Mouse (Mus musculus): ENCODE measurements at regions not wholly inside any gene's neighbourhood (a gene's known extent, or its start where the extent isn't known, plus 50 kb on each side); places are given as distances from the start of the nearest gene placed in this dataset.
A peak's percentile ranks its signal among the peaks of the same experiment; 100 is the strongest.

- intact Hi-C loops (cut with DNase I) = no loop called here
- no peak for DNase-seq (ENCODE audit: extremely low spot score in 1 of 2, low spot score in 2 of 2)
Measured at GRCm38 (mm10) chrX:161487691-161488090, 200.4 kb downstream of the Gm15262 start.

- no peak for DNase-seq (ENCODE audit: extremely low spot score in 1 of 2, low spot score in 2 of 2)
- intact Hi-C loops (cut with DNase I) = no loop called here
Measured at GRCm38 (mm10) chrX:161511341-161511740, 205.5 kb upstream of the Rai2 start.

DNA sequence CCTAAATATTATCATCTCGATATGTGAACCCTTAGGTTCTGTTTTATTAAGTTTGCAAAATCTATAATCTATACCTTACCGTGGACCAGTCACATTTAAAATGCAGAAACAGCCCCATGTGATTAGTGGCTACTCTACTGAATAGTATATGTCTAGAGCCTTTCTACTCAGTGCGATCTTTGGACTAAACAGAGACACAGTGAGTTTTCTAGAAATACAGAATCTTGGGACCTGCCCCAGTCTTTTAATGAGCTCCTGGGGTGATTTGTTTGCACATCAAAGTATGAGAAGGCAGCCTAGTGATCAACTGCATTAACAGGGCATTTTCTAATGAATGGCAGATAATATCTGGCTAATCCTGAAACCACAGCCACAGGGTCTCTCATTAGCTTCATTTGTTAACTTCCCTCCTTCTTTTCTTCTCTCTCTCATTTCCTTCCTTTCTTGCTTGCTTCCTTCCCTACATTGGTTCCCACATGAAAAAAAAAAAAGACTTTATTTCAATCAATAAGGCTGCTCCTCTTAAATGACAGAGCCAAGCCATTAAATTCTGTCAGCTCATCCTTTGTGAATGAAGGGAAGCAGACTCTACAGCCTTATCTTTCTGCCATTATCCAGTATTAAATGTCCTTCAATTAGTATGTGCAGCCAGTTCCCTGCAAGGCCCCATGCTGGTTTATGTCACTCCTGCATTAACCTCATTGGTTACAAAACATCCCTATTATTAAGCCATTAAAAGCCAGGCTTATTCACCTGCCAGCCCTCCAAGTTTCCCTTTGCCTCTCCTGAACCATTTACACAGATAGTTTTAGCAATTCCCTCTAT, 193.2 kb upstream of the Rai2 start:
- intact Hi-C loops (cut with DNase I) = no loop called here
- DNase-seq (ENCODE audit: extremely low spot score in 1 of 2, low spot score in 2 of 2) = no peak

DNA sequence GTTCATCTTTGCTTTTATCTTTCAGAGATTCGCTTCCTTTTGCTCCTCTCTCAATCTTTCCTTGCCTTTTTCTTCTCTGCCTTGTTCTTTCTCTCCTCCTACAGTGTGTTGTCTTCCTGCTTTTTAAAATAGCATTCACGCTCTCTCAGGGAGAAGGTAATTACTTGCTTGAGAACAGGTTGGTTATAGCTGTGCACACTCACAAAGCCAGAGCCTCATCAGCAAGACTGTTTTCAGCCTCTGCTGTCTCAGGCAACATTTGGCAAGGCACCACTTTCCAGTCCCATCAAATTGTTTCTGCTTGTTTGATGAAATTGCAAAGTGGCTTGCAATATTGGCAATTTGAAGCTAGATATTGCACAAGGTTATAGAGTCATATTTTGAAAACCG, 192.6 kb upstream of the Rai2 start:
- intact Hi-C loops (cut with DNase I) = no loop called here
- no peak for DNase-seq (ENCODE audit: extremely low spot score in 1 of 2, low spot score in 2 of 2)

GRCm38 (mm10) chrX:161537290-161537689, 179.6 kb upstream of the Rai2 start:
- intact Hi-C loops (cut with DNase I) = no loop called here
- DNase-seq (ENCODE audit: extremely low spot score in 1 of 2, low spot score in 2 of 2) = no peak

GRCm38 (mm10) chrX:161556896-161557295, 160.0 kb upstream of the Rai2 start:
- intact Hi-C loops (cut with DNase I) = no loop called here
- DNase-seq (ENCODE audit: extremely low spot score in 1 of 2, low spot score in 2 of 2) = no peak

- no peak for DNase-seq (ENCODE audit: extremely low spot score in 1 of 2, low spot score in 2 of 2)
- intact Hi-C loops (cut with DNase I) = no loop called here
Measured at GRCm38 (mm10) chrX:161558511-161558910, 158.4 kb upstream of the Rai2 start.

DNA sequence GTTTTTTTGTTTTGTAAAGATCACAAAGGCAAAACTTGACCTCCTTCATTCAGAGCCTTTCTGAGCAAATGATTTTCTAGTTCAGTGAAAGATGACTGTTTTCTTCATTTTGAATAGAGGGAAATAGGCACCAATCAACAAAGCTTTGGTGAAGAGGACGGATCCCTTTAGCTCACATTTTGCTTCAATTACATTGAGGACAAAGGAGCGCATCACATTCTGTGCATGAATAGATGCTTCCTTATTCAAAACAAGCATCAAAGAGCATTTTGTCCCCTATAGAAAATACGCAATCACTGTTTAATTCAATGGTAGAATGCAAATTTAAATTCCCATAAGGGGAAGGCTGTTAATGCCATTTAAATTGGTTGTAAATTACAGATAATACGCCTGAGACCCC, 150.4 kb upstream of the Rai2 start:
- intact Hi-C loops (cut with DNase I) = no loop called here

DNA sequence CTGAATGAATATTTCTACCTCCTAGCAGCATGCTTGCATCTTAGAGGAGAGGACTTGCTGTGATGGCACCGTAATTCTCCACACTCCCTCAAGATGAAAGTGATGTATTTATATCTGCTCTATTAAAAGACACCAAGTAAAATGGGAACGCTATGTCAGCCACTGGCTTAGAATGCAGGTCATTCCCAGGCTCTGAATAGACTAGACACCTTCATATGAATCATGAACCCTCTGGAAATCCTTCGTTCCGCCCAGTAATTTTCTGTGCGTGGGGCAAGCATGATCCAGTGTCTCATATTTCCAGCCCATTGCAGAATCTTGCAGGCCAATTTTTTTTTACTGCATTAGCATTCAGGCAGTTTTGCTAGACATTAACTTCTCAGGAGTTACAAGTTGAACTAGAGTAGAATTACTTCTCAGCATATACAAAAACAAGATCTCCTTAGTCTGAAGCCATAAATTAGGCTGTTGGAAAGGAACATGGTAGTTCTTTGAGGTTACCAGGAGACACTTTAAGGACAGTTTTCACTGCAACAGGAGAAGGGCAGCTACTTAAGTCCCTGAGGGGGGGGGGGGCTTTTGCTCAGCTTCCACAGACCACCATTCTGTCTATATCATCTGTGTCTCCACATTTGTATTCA, 134.7 kb upstream of the Rai2 start:
- intact Hi-C loops (cut with DNase I) = no loop called here
- no peak for DNase-seq (ENCODE audit: extremely low spot score in 1 of 2, low spot score in 2 of 2)

More for the DNA sequence above, 150.4 kb upstream of the Rai2 start:
- DNase-seq (ENCODE audit: extremely low spot score in 1 of 2, low spot score in 2 of 2) = no peak

DNA sequence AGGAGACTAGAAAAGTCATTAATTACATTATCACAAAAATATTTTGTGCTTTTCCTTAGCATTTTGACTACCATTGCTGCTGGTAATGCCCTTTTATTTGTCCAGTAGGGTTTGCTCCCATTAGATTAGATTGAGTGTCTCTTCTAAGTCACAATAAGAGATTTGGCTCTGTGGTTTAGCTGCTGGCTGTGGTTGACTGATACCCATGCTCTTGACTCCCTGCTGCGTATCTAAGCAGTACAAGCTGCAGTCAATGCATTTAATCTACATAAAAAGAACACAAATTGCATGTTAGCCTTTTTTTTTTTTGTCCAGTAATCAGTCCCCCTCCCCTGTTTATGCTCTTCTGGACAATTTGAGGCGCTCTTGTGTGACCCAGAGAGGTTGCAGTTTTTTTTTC, 133.0 kb upstream of the Rai2 start:
- intact Hi-C loops (cut with DNase I) = no loop called here
- no peak for DNase-seq (ENCODE audit: extremely low spot score in 1 of 2, low spot score in 2 of 2)

DNA sequence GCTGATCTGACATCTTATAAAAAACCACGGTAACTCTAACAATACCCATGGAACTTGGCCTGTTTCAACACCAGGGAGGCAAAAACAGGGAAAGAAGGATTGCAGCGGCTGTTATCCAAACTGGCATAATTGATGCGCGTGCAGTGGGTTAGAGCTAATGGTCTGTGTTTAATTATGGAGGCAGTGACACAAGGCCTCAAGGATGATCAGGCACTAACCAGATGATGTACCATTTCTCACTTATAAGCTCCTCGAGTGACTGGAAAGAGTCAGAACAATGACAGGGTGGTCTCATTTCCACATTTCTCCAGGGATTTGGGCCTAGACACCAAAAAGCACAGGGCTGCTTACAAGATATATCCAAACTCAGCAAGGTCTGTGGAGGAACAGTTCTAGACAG, 83.0 kb upstream of the Rai2 start:
- intact Hi-C loops (cut with DNase I) = no loop called here

GRCm38 (mm10) chrX:161634342-161634741, 82.5 kb upstream of the Rai2 start:
- intact Hi-C loops (cut with DNase I) = no loop called here
- DNase-seq (ENCODE audit: extremely low spot score in 1 of 2, low spot score in 2 of 2) = no peak

More for the DNA sequence above, 83.0 kb upstream of the Rai2 start:
- no peak for DNase-seq (ENCODE audit: extremely low spot score in 1 of 2, low spot score in 2 of 2)

DNA sequence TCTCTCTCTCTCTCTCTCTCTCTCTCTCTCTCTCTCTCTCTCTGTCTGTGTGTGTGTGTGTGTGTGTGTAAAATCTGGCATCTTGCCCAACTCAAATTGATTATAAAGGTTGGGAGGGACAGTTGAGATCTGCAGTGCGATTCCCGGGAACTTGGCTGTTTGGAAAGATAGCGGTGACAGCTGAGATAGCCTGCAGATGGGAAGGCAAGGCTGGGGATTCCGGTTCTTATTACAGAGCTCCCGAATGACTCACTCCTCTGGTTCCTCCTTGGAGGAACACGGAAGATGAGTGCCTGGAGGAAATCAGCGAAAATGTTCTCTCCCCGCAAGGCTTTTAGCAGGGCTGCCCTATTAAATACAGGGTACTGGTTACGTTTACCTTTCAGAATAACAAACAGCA, 81.2 kb upstream of the Rai2 start:
- DNase-seq (ENCODE audit: extremely low spot score in 1 of 2, low spot score in 2 of 2) = peak in 1 of 2 experiments; percentile 10
- intact Hi-C loops (cut with DNase I) = no loop called here

DNA sequence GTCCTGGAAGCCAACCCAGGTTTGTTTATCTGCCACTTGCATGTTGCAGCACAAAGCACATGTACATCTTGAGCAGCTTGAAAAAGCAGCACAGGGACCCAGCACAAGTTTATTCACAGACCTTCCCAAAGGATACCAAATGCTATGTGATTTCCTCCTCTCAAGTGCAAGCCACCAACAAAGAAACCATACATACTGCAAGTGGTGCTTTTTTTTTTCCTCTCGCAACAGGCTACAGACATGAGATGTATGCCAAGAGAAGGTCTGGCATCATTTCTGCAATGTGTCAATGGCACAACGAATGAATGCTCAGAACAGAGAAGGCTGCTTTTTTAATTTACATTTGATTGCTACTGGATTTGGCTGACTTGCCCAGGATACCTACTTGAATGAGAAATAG, 63.8 kb upstream of the Rai2 start:
- intact Hi-C loops (cut with DNase I) = no loop called here
- DNase-seq (ENCODE audit: extremely low spot score in 1 of 2, low spot score in 2 of 2) = no peak

DNA sequence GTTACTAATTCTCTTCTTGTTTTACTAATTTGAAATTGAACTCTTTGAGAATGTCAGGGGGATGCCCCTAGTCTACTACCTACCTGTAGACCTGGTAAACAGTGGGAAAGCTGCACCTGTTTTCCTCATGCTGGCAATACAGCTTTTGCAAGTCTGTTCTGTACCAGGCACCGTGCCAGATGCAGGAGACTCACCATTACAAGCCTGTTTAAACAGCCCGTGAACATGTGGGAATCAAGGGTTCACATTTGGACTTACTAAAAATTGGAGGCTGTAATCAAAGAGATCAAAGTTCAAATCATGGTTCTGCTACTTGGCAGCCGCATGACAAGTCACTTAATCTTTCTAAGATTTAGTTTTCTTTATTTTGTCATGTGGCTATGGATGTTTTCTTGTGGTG, 56.8 kb upstream of the Rai2 start:
- intact Hi-C loops (cut with DNase I) = no loop called here
- DNase-seq (ENCODE audit: extremely low spot score in 1 of 2, low spot score in 2 of 2) = no peak

- DNase-seq (ENCODE audit: extremely low spot score in 1 of 2, low spot score in 2 of 2) = no peak
Measured at GRCm38 (mm10) chrX:161661936-161662335, 54.9 kb upstream of the Rai2 start.

More at GRCm38 (mm10) chrX:161661936-161662335, 54.9 kb upstream of the Rai2 start:
- intact Hi-C loops (cut with DNase I) = no loop called here
